Mouse (Mus musculus): ENCODE measurements at regions not wholly inside any gene's neighbourhood (a gene's known extent, or its start where the extent isn't known, plus 50 kb on each side); places are given as distances from the start of the nearest gene placed in this dataset.

DNA sequence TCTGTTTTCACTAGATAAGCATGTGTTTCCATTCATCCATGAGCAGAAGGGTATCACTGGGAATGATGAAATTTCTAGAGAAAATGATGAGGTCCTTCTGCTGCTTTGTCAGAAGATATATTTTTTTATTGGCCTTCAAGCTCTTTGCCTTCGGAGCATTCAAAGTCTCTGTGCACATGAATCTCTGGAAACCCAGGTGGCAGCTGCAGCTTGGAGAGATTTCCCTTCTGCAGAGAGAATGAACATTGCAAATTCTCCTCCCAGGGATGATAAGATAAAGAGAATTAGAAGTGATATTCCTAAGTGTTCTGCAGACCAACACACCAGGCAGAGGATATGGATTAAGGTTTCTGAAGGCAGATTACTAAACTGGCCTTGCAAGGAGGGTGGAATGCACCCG, 224.2 kb downstream of the 9330182O14Rik start:
- ATAC-seq (no peak), DNase-seq (ENCODE audit: low spot score) (no peak)
- H3K4me1 ChIP-seq (ENCODE audit: insufficient read depth, low read depth, low read length), result no peaks in the 10 kb centered on the region
- no peak overlapping the region for H3K27ac ChIP-seq (ENCODE audit: low read length)
- no peak overlapping the region for H3K9ac ChIP-seq (replicated peaks; ENCODE audit: low read depth)
- no peaks in the 10 kb centered on the region for H3K9me3 ChIP-seq (ENCODE audit: low read length)
- TF ChIP-seq EP300 (IDR thresholded peaks at IDR 0.05) (no peak), CTCF (IDR thresholded peaks at IDR 0.05) (no peak)
- no peaks in the 10 kb centered on the region for H3K36me3 ChIP-seq (ENCODE audit: insufficient read depth, low read length)
- no peaks in the 10 kb centered on the region for H3K27me3 ChIP-seq (replicated peaks; ENCODE audit: insufficient read depth, low read length)
- 47% methylated on average over 2 of the region's 2 CpGs for WGBS
- no peak overlapping the region for H3K4me3 ChIP-seq (ENCODE audit: low read depth, low read length)
- no peak overlapping the region for H3K4me2 ChIP-seq (replicated peaks; ENCODE audit: low read depth, low read length)

DNA sequence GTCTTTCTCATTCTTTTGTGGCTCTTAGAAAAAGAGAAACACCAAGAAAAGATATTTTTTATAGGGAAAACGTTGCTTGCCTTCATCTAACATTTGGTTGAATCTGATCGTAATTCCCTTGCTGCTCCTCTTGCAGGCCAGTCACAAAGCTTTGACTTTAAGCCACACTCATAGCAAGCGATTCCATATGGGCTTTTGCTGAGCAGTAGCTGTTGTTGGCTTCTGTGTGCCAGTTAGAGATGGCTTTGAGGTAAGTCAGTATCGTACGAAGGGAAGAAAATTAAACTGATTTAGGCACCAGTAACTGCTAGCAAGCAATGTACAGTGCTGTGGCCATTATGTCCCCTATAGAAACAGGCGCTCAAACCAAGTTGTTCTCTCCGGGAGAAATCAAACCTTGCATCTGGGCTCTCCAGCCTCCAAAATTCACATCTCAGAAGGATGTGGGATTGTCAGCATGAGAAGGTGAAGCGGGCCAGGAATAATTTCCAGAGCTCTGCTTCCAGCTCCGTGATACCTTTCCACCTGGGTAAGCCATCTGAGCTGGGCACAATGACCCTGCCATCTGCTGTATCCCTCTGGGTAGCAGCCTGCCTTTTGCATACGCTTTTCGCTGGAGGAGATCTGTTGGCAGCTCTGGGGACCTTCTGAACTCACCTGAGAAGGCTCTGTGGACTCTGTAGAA, 227.8 kb downstream of the 9330182O14Rik start:
- ATAC-seq, result no peak

DNA sequence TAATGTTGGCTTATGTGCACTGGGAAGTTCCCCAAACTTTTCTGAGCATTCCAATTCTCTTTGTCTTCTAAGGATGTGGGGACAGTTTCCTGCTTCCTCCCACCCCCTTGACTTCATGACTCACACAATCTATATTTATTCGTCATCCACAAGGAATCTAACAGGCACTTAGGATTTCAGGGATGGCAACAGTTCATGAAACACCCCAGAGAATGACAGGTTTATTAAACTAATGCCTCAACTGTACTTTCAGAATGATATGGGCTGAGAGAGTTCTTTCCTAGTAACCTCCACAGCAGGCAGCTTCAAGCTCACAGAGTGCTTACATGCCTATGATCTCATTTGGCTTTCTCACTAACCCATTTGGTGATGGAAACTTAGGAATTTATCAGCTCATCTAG, 230.1 kb downstream of the 9330182O14Rik start:
- peak; percentile 71 for DNase-seq (ENCODE audit: low spot score)
- peak; percentile 84 for ATAC-seq
- TF ChIP-seq EP300 (IDR thresholded peaks at IDR 0.05) (peak; percentile 53; the same call in 1 of the 2 replicates), CTCF (IDR thresholded peaks at IDR 0.05) (no peak)
- no peak overlapping the region for H3K27ac ChIP-seq (ENCODE audit: low read length)
- no peaks in the 10 kb centered on the region for H3K4me1 ChIP-seq (ENCODE audit: insufficient read depth, low read depth, low read length)
- no peak overlapping the region for H3K4me3 ChIP-seq (ENCODE audit: low read depth, low read length)
- no peak overlapping the region for H3K9ac ChIP-seq (replicated peaks; ENCODE audit: low read depth)
- H3K4me2 ChIP-seq (replicated peaks; ENCODE audit: low read depth, low read length), result no peak overlapping the region
- no peaks in the 10 kb centered on the region for H3K9me3 ChIP-seq (ENCODE audit: low read length)
- WGBS, result 13% methylated on average over 1 of the region's 1 CpGs
- H3K36me3 ChIP-seq (ENCODE audit: insufficient read depth, low read length), result no peaks in the 10 kb centered on the region
- no peaks in the 10 kb centered on the region for H3K27me3 ChIP-seq (replicated peaks; ENCODE audit: insufficient read depth, low read length)

More for the DNA sequence above, 227.8 kb downstream of the 9330182O14Rik start:
- Histone ChIP-seq H3K27ac (ENCODE audit: low read length) (no peak overlapping the region), H3K9me3 (ENCODE audit: low read length) (no peaks in the 10 kb centered on the region), H3K27me3 (replicated peaks; ENCODE audit: insufficient read depth, low read length) (no peaks in the 10 kb centered on the region), H3K36me3 (ENCODE audit: insufficient read depth, low read length) (no peaks in the 10 kb centered on the region), H3K4me3 (ENCODE audit: low read depth, low read length) (no peak overlapping the region), H3K9ac (replicated peaks; ENCODE audit: low read depth) (no peak overlapping the region), H3K4me2 (replicated peaks; ENCODE audit: low read depth, low read length) (no peak overlapping the region), H3K4me1 (ENCODE audit: insufficient read depth, low read depth, low read length) (no peaks in the 10 kb centered on the region)
- DNase-seq (ENCODE audit: low spot score), result no peak
- 90% methylated on average over 11 of the region's 11 CpGs for WGBS
- no peak for TF ChIP-seq CTCF (IDR thresholded peaks at IDR 0.05)
- TF ChIP-seq EP300 (IDR thresholded peaks at IDR 0.05), result no peak

DNA sequence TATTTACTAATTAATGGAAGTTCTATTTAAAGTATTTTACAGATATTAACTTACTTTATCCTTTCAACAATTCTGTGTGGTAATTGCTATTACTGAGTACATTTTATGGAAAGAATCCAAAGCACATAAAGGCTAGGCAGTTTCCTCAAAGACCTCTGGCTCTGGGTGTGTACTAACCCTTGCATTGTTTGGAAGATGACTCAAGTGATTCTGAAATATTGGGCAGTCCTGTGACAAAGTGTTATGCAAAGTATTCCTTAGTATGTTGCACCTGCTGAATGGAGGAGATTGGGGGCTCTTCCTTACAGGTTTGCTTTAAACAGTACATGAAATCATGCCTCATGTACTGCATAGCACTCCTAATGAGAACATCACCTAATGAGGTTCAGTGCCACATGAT, 231.4 kb downstream of the 9330182O14Rik start:
- H3K36me3 ChIP-seq (ENCODE audit: insufficient read depth, low read length), result no peaks in the 10 kb centered on the region
- H3K9me3 ChIP-seq (ENCODE audit: low read length), result no peaks in the 10 kb centered on the region
- ATAC-seq (no peak), DNase-seq (ENCODE audit: low spot score) (no peak)
- H3K27me3 ChIP-seq (replicated peaks; ENCODE audit: insufficient read depth, low read length), result no peaks in the 10 kb centered on the region
- no peaks in the 10 kb centered on the region for H3K4me1 ChIP-seq (ENCODE audit: insufficient read depth, low read depth, low read length)
- no peak overlapping the region for H3K4me2 ChIP-seq (replicated peaks; ENCODE audit: low read depth, low read length)
- H3K27ac ChIP-seq (ENCODE audit: low read length), result no peak overlapping the region
- H3K9ac ChIP-seq (replicated peaks; ENCODE audit: low read depth), result no peak overlapping the region
- no peak overlapping the region for H3K4me3 ChIP-seq (ENCODE audit: low read depth, low read length)
- no peak for TF ChIP-seq EP300 (IDR thresholded peaks at IDR 0.05)
- TF ChIP-seq CTCF (IDR thresholded peaks at IDR 0.05), result no peak

DNA sequence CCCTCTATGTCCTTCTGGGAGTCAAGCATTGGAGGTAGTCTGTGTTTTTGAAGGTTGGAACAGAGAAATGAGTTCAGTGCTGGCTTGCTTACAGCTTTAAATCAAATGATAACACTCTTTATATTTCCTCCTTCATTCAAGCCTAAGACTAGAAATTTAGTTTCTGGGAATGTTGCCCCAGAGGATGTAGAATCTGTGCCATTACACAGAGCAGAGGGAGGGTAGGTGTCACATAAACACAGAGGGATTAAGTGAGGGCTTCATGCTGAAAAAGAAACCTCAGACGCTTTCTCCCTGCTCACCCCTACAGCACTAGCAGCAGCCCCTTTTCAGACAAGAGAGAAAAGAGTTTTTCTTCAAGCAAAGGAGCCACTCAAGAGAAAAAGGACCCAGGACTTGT, 232.9 kb downstream of the 9330182O14Rik start:
- Histone ChIP-seq H3K9me3 (ENCODE audit: low read length) (no peaks in the 10 kb centered on the region), H3K27me3 (replicated peaks; ENCODE audit: insufficient read depth, low read length) (no peaks in the 10 kb centered on the region), H3K27ac (ENCODE audit: low read length) (no peak overlapping the region), H3K4me3 (ENCODE audit: low read depth, low read length) (no peak overlapping the region), H3K9ac (replicated peaks; ENCODE audit: low read depth) (no peak overlapping the region), H3K4me2 (replicated peaks; ENCODE audit: low read depth, low read length) (no peak overlapping the region), H3K36me3 (ENCODE audit: insufficient read depth, low read length) (no peaks in the 10 kb centered on the region), H3K4me1 (ENCODE audit: insufficient read depth, low read depth, low read length) (no peaks in the 10 kb centered on the region)
- no peak for ATAC-seq
- 38% methylated on average over 1 of the region's 1 CpGs for whole genome bisulfite sequencing
- TF ChIP-seq CTCF (IDR thresholded peaks at IDR 0.05) (no peak), EP300 (IDR thresholded peaks at IDR 0.05) (no peak)
- no peak for DNase-seq (ENCODE audit: low spot score)

DNA sequence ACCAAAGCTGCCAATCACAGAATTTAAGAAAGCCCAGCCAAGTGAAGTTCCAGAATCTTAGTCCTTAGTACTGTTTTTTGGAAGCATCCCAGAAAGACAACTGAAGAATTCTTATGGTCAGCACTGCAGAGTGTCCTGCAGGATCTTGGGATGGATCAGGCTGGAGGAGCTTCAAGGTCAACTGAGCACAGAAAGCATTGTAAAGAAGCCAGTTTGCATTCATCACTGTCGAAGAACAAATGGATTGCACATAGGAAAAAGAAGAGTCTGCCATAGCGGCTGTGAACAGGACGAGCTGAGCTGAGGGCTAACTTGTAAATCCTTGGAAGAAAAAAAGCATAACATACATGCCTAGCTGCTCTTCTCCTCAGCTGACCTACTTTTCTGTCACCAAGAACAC, 234.6 kb downstream of the 9330182O14Rik start:
- H3K27me3 ChIP-seq (replicated peaks; ENCODE audit: insufficient read depth, low read length), result no peaks in the 10 kb centered on the region
- H3K27ac ChIP-seq (ENCODE audit: low read length), result no peak overlapping the region
- no peak overlapping the region for H3K4me3 ChIP-seq (ENCODE audit: low read depth, low read length)
- DNase-seq (ENCODE audit: low spot score) (no peak), ATAC-seq (no peak)
- H3K4me1 ChIP-seq (ENCODE audit: insufficient read depth, low read depth, low read length), result no peaks in the 10 kb centered on the region
- WGBS, result 44% methylated on average over 3 of the region's 3 CpGs
- H3K36me3 ChIP-seq (ENCODE audit: insufficient read depth, low read length), result no peaks in the 10 kb centered on the region
- no peak overlapping the region for H3K9ac ChIP-seq (replicated peaks; ENCODE audit: low read depth)
- H3K9me3 ChIP-seq (ENCODE audit: low read length), result no peaks in the 10 kb centered on the region
- no peak overlapping the region for H3K4me2 ChIP-seq (replicated peaks; ENCODE audit: low read depth, low read length)
- no peak for TF ChIP-seq EP300 (IDR thresholded peaks at IDR 0.05)
- TF ChIP-seq CTCF (IDR thresholded peaks at IDR 0.05), result no peak

DNA sequence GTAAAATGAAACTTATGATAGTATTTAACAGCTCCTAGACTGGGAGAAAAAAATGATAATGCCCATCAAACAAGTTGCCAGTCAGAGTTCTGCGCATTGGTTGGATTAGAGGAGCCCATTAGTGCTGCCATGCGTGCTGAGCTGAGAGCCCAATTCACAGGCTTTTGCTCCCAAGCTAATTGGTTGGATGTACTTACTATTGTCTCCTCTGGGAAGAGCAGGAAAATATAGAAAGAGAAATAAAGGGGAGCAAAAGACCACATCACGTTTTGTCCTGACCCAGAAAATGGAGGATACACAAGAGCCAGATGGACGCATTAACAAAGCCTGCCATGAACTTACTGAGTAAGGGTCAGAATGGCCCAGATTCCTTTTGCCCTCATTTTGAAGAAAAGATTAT, 237.3 kb downstream of the 9330182O14Rik start:
- Histone ChIP-seq H3K4me3 (ENCODE audit: low read depth, low read length) (no peak overlapping the region), H3K4me1 (ENCODE audit: insufficient read depth, low read depth, low read length) (no peaks in the 10 kb centered on the region), H3K4me2 (replicated peaks; ENCODE audit: low read depth, low read length) (no peak overlapping the region), H3K9ac (replicated peaks; ENCODE audit: low read depth) (no peak overlapping the region), H3K36me3 (ENCODE audit: insufficient read depth, low read length) (no peaks in the 10 kb centered on the region), H3K9me3 (ENCODE audit: low read length) (no peaks in the 10 kb centered on the region), H3K27ac (ENCODE audit: low read length) (no peak overlapping the region), H3K27me3 (replicated peaks; ENCODE audit: insufficient read depth, low read length) (no peaks in the 10 kb centered on the region)
- TF ChIP-seq CTCF (IDR thresholded peaks at IDR 0.05) (no peak), EP300 (IDR thresholded peaks at IDR 0.05) (no peak)
- DNase-seq (ENCODE audit: low spot score), result no peak
- ATAC-seq, result no peak
- WGBS, result 87% methylated on average over 4 of the region's 4 CpGs
